ENCODE assay signal across 8 mouse cellular contexts in the genomic region with DNA sequence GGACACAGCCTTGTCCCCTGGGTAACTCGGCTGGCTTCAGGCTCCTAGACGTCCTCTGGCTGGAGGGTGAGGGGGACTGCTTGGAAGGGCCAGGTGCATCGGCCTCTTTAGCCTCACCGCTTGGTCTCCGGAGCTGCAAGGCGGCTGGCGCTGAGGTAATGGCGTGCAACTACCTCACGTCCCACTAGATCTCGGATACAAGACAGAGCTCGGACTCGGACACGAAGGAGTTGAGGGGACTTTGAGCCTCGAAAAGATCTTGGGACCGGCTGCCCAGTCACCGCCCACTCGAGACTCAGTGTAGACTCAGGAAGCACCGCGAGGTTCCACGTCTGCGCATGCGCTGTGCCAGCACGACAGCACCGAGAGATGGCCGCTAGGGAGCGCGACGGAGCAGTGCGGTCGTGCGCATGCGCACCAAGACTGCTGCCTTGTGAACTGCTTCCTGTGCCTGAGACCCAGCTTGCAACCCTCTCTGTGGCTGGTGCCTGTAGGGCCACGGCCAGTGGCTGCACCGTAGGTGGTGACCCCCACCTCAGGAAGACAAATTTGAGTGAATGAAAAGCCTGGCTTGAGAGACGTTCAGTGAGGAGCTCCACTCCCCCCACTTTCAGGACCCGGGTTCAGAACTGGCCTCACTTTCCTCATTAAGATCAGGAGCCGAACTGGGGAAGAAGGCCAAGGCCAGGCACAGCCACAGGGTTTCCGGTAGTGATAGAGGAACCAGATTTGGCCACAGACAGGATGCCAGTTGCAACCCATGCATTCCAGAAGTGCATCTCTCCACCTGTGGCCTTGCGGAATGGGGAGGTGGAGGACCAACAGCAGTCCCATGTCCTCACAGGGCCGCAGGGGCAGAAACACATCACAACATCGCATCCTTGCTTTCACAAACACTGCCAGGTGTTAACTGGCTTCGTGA. TPM values are rescaled to one million over a fixed set of nuclear protein-coding genes. Genes with fewer than 3 reads are reported as not detected.
DNase-seq lines count a peak whose midpoint lies in the region; ATAC-seq and TF ChIP-seq lines count a peak whose summit lies in the region.

No protein-coding gene starts in this region.

- no peaks in the 10 kb centered on the region for H3K27me3 ChIP-seq in embryonic facial prominence, embryonic 12.5 days
- H3K27me3 ChIP-seq in intestine, postnatal 0 days (replicated peaks; ENCODE audit: control insufficient read depth, insufficient read depth, low read length), result no peaks in the 10 kb centered on the region
- H3K27me3 ChIP-seq in midbrain, embryonic 10.5 days (ENCODE audit: low read depth, poor library complexity, severe bottlenecking), result no peaks in the 10 kb centered on the region

- peak overlapping the region; percentile 53 for H3K9ac ChIP-seq in embryonic facial prominence, embryonic 12.5 days
- peak overlapping the region; percentile 73 for H3K9ac ChIP-seq in intestine, postnatal 0 days (ENCODE audit: low read depth, low read length)

- 16% methylated on average over 42 of the region's 42 CpGs for WGBS in embryonic facial prominence, embryonic 12.5 days
- WGBS in intestine, postnatal 0 days, result 16% methylated on average over 42 of the region's 42 CpGs
- 16% methylated on average over 42 of the region's 42 CpGs for WGBS in midbrain, embryonic 10.5 days

- peak overlapping the region; percentile 46 for H3K4me3 ChIP-seq in embryonic facial prominence, embryonic 12.5 days
- peak overlapping the region; percentile 54 for H3K4me3 ChIP-seq in intestine, postnatal 0 days (ENCODE audit: low read depth, low read length)
- peak overlapping the region; percentile 63 for H3K4me3 ChIP-seq in midbrain, embryonic 10.5 days

- 0 out of 2 replicates have a peak overlapping the region, but pooled peaks have one; percentile 24 for H3K27ac ChIP-seq in embryonic facial prominence, embryonic 12.5 days
- H3K27ac ChIP-seq in intestine, postnatal 0 days (ENCODE audit: low read depth, low read length), result peak overlapping the region; percentile 94
- peak overlapping the region; percentile 88 for H3K27ac ChIP-seq in midbrain, embryonic 10.5 days (replicated peaks)

- H3K4me2 ChIP-seq in embryonic facial prominence, embryonic 12.5 days (replicated peaks), result peak overlapping the region; percentile 59
- peak overlapping the region; percentile 79 for H3K4me2 ChIP-seq in intestine, postnatal 0 days (replicated peaks; ENCODE audit: low read depth)

- intact Hi-C loops in left cerebral cortex, postnatal 36 days (cut with DNase I), result loop anchor here (2.0 to 5.0 kb wide), 2 partner anchors 56 to 158 kb away; no protein-coding TSS in a partner anchor

- H3K36me3 ChIP-seq in embryonic facial prominence, embryonic 12.5 days, result peaks cover 10% of the 10 kb centered on the region; the same call in 1 of the 2 replicates
- no peaks in the 10 kb centered on the region for H3K36me3 ChIP-seq in intestine, postnatal 0 days (ENCODE audit: control insufficient read depth, insufficient read depth)
- no peaks in the 10 kb centered on the region for H3K36me3 ChIP-seq in midbrain, embryonic 10.5 days

- peak; percentile 87 for ATAC-seq in embryonic facial prominence, embryonic 12.5 days (ENCODE audit: insufficient number of reproducible peaks, insufficient read depth, low FRiP score, low TSS enrichment)
- ATAC-seq in granulocyte monocyte progenitor cell, adult 5-6 weeks (replicated peaks; ENCODE audit: poor library complexity, severe bottlenecking), result peak; percentile 82
- ATAC-seq in intestine, postnatal 0 days, result peak; percentile 92

- H3K9me3 ChIP-seq in embryonic facial prominence, embryonic 12.5 days, result no peaks in the 10 kb centered on the region
- H3K9me3 ChIP-seq in intestine, postnatal 0 days (ENCODE audit: control insufficient read depth), result no peaks in the 10 kb centered on the region
- H3K9me3 ChIP-seq in midbrain, embryonic 10.5 days (replicated peaks), result no peaks in the 10 kb centered on the region

- peak; percentile 100 for TF ChIP-seq CTCF in intestine, postnatal 0 days (IDR thresholded peaks at IDR 0.05; ENCODE audit: low read depth)

- H3K4me1 ChIP-seq in embryonic facial prominence, embryonic 12.5 days, result no peaks in the 10 kb centered on the region
- H3K4me1 ChIP-seq in intestine, postnatal 0 days (replicated peaks; ENCODE audit: control insufficient read depth, insufficient read depth, low read length), result peaks cover 13% of the 10 kb centered on the region; the same call in 1 of the 2 replicates
- peaks cover 6% of the 10 kb centered on the region for H3K4me1 ChIP-seq in midbrain, embryonic 10.5 days

- DNase-seq in adrenal gland, postnatal 36 days, result peak; percentile 95
- peak; percentile 95 to 96 for DNase-seq in left cerebral cortex, postnatal 36 days (ENCODE audit: low spot score in 2 of 2)
- DNase-seq in midbrain, embryonic 10.5 days (ENCODE audit: low spot score), result peak; percentile 96
- DNase-seq in right cerebral cortex, postnatal 36 days (ENCODE audit: low spot score in 2 of 2), result peak; percentile 93 to 94
- peak; percentile 96 to 97 for DNase-seq in urinary bladder, postnatal 4 days (ENCODE audit: low spot score in 2 of 2)

RNA-seq across cellular contexts. Expression of gene Adcy9, which starts 54.8 kb away (rescaled TPM):
- total RNA-seq in adrenal gland, postnatal 36 days (2021), result 10 to 100 TPM; 55.5 to 76.6 TPM
- polyA plus RNA-seq in embryonic facial prominence, embryonic 12.5 days (2016; fragmentation: Nextera tagmentation; extraction: Ambion mirVana), result 1.5 and 2.2 TPM in 2 replicates
- 1.5 and 2.9 TPM in 2 replicates for total RNA-seq in granulocyte monocyte progenitor cell, adult 5-6 weeks (2014; fragmentation: Nextera tagmentation)
- 2.5 and 4.7 TPM in 2 replicates for total RNA-seq in granulocyte monocyte progenitor cell, adult 5-6 weeks (2017)
- polyA plus RNA-seq in intestine, postnatal 0 days (2015; fragmentation: Nextera tagmentation; extraction: Ambion mirVana), result 1.5 and 2.1 TPM in 2 replicates
- 10 to 100 TPM; 72.5 to 78.6 TPM for total RNA-seq in left cerebral cortex, postnatal 36 days (2021)
- polyA plus RNA-seq in midbrain, embryonic 10.5 days (2016; fragmentation: Nextera tagmentation; extraction: Ambion mirVana), result 0.56 and 0.92 TPM in 2 replicates

Comparison
In these comparisons a context has a peak if more than half of its experiments do, and no peak if none do; other contexts are left out.
1. Peak in every context shown above with its lines: DNase-seq, ATAC-seq, H3K4me3 ChIP-seq and H3K27ac ChIP-seq.
2. H3K27ac ChIP-seq: peak in every context shown above with its lines; median percentile 94 in intestine, postnatal 0 days; 88 in midbrain, embryonic 10.5 days; 24 in embryonic facial prominence, embryonic 12.5 days.
3. RNA of gene Adcy9, which starts 54.8 kb away (total RNA-seq): 72.5 to 78.6 TPM in left cerebral cortex, postnatal 36 days and 55.5 to 76.6 TPM in adrenal gland, postnatal 36 days; 1.5 to 4.7 TPM in granulocyte monocyte progenitor cell, adult 5-6 weeks; every median in the first group is over 4 times any median in the second.